Comparison of ENCODE assay signal across 8 mouse cellular contexts in genomic region chr6:73020061-73020460, GRCm38 (mm10).
A peak's percentile ranks its signal among the peaks of the same experiment; 100 is the strongest.
DNase-seq lines count a peak whose midpoint lies in the region; ATAC-seq and TF ChIP-seq lines count a peak whose summit lies in the region.

No protein-coding gene starts in this region.

- TF ChIP-seq POLR2A in liver, adult 2 months (IDR thresholded peaks at IDR 0.05; ENCODE audit: extremely low read depth, insufficient read depth, low read length) = no peak

- H3K27ac ChIP-seq in embryonic facial prominence, embryonic 11.5 days (replicated peaks; ENCODE audit: low read depth, low read length) = no peak overlapping the region
- H3K27ac ChIP-seq in embryonic facial prominence, embryonic 10.5 days (replicated peaks) = no peak overlapping the region
- no peak overlapping the region for H3K27ac ChIP-seq in liver, adult 2 months (replicated peaks; ENCODE audit: insufficient read depth, low read depth, low read length)
- H3K27ac ChIP-seq in liver, embryonic 12.5 days = no peak overlapping the region
- no peak overlapping the region for H3K27ac ChIP-seq in heart, embryonic 10.5 days

- DNase-seq in embryonic facial prominence, embryonic 11.5 days (ENCODE audit: low spot score) = peak; percentile 63
- no peak for DNase-seq in embryonic facial prominence, embryonic 10.5 days (ENCODE audit: low spot score)
- DNase-seq in liver, adult 2 months (ENCODE audit: extremely low read depth, low read depth, low spot score) = peak; percentile 24
- DNase-seq in adipocyte (ENCODE audit: low spot score) = peak; percentile 34
- no peak for DNase-seq in heart, embryonic 10.5 days (ENCODE audit: low spot score)

- WGBS in embryonic facial prominence, embryonic 11.5 days = 2% methylated on average over 3 of the region's 3 CpGs
- 4% methylated on average over 3 of the region's 3 CpGs for WGBS in embryonic facial prominence, embryonic 10.5 days
- WGBS in liver, adult 2 months = 17% methylated on average over 3 of the region's 3 CpGs
- 4% methylated on average over 3 of the region's 3 CpGs for WGBS in liver, embryonic 12.5 days (ENCODE audit: insufficient replicate concordance)
- 7% methylated on average over 3 of the region's 3 CpGs for WGBS in heart, embryonic 10.5 days

- H3K4me3 ChIP-seq in embryonic facial prominence, embryonic 11.5 days (ENCODE audit: low read depth, low read length) = no peak overlapping the region
- no peak overlapping the region for H3K4me3 ChIP-seq in embryonic facial prominence, embryonic 10.5 days
- H3K4me3 ChIP-seq in liver, adult 2 months (ENCODE audit: insufficient read depth, low read depth, low read length) = no peak overlapping the region
- H3K4me3 ChIP-seq in liver, embryonic 12.5 days = no peak overlapping the region
- no peak overlapping the region for H3K4me3 ChIP-seq in heart, embryonic 10.5 days

- no peaks in the 10 kb centered on the region for H3K27me3 ChIP-seq in embryonic facial prominence, embryonic 11.5 days (ENCODE audit: control insufficient read depth, insufficient read depth, low read length)
- no peaks in the 10 kb centered on the region for H3K27me3 ChIP-seq in embryonic facial prominence, embryonic 10.5 days (replicated peaks; ENCODE audit: low read depth, poor library complexity, severe bottlenecking)
- H3K27me3 ChIP-seq in liver, adult 2 months (ENCODE audit: control insufficient read depth, insufficient read depth, low read length) = no peaks in the 10 kb centered on the region
- H3K27me3 ChIP-seq in liver, embryonic 12.5 days (replicated peaks) = no peaks in the 10 kb centered on the region
- no peaks in the 10 kb centered on the region for H3K27me3 ChIP-seq in heart, embryonic 10.5 days (ENCODE audit: insufficient read depth, poor library complexity, severe bottlenecking)

- no peaks in the 10 kb centered on the region for H3K9me3 ChIP-seq in embryonic facial prominence, embryonic 11.5 days (replicated peaks; ENCODE audit: control insufficient read depth, low read length)
- H3K9me3 ChIP-seq in embryonic facial prominence, embryonic 10.5 days = no peaks in the 10 kb centered on the region; the same call in 1 of the 2 replicates
- H3K9me3 ChIP-seq in liver, embryonic 12.5 days (replicated peaks) = peaks cover 4% of the 10 kb centered on the region; the same call in 1 of the 2 replicates
- H3K9me3 ChIP-seq in heart, embryonic 10.5 days = no peaks in the 10 kb centered on the region

- no peak for ATAC-seq in embryonic facial prominence, embryonic 11.5 days (replicated peaks; ENCODE audit: insufficient number of reproducible peaks, low FRiP score, low TSS enrichment, low read depth)
- no peak for ATAC-seq in liver, embryonic 12.5 days
- ATAC-seq in monocyte, adult 5-6 weeks (replicated peaks; ENCODE audit: insufficient number of reproducible peaks, low FRiP score, low TSS enrichment, poor library complexity, severe bottlenecking) = peak; percentile 59; the same call in 1 of the 2 replicates
- ATAC-seq in erythroid progenitor cell, adult 5-6 weeks (replicated peaks; ENCODE audit: low FRiP score, poor library complexity, severe bottlenecking) = no peak

- H3K36me3 ChIP-seq in embryonic facial prominence, embryonic 11.5 days (replicated peaks; ENCODE audit: control insufficient read depth, insufficient read depth, low read depth, low read length) = no peaks in the 10 kb centered on the region
- H3K36me3 ChIP-seq in embryonic facial prominence, embryonic 10.5 days (replicated peaks) = no peaks in the 10 kb centered on the region
- H3K36me3 ChIP-seq in liver, adult 2 months (ENCODE audit: control insufficient read depth, insufficient read depth, low read length) = no peaks in the 10 kb centered on the region
- H3K36me3 ChIP-seq in liver, embryonic 12.5 days = no peaks in the 10 kb centered on the region
- no peaks in the 10 kb centered on the region for H3K36me3 ChIP-seq in heart, embryonic 10.5 days

- H3K9ac ChIP-seq in embryonic facial prominence, embryonic 11.5 days (replicated peaks; ENCODE audit: low read length) = no peak overlapping the region
- no peak overlapping the region for H3K9ac ChIP-seq in liver, adult 2 months (ENCODE audit: low read depth, low read length)
- H3K9ac ChIP-seq in liver, embryonic 12.5 days = no peak overlapping the region

- TF ChIP-seq CTCF in liver, adult 2 months (IDR thresholded peaks at IDR 0.05; ENCODE audit: low read depth, low read length) = 0 out of 2 replicates have a peak, but pooled peaks have one; percentile 23

- no peaks in the 10 kb centered on the region for H3K4me1 ChIP-seq in embryonic facial prominence, embryonic 11.5 days (ENCODE audit: control insufficient read depth, insufficient read depth, low read length)
- H3K4me1 ChIP-seq in embryonic facial prominence, embryonic 10.5 days = no peaks in the 10 kb centered on the region
- no peaks in the 10 kb centered on the region for H3K4me1 ChIP-seq in liver, adult 2 months (ENCODE audit: control insufficient read depth, insufficient read depth, low read length)
- H3K4me1 ChIP-seq in liver, embryonic 12.5 days = no peaks in the 10 kb centered on the region
- no peaks in the 10 kb centered on the region for H3K4me1 ChIP-seq in heart, embryonic 10.5 days

- H3K4me2 ChIP-seq in embryonic facial prominence, embryonic 11.5 days (ENCODE audit: low read depth, low read length) = no peak overlapping the region
- H3K4me2 ChIP-seq in liver, embryonic 12.5 days = no peak overlapping the region

- H3K79me2 ChIP-seq in liver, adult 2 months (ENCODE audit: control insufficient read depth, insufficient read depth, low read length) = no peaks in the 10 kb centered on the region

Comparison
In these comparisons a context has a peak if more than half of its experiments do, and no peak if none do; other contexts are left out.
1. DNase-seq: peak in embryonic facial prominence, embryonic 11.5 days (single experiment), liver, adult 2 months (single experiment) and adipocyte (single experiment); none in embryonic facial prominence, embryonic 10.5 days (single experiment) and heart, embryonic 10.5 days (single experiment).